ENCODE assay signal across 23 mouse cellular contexts in the genomic region with DNA sequence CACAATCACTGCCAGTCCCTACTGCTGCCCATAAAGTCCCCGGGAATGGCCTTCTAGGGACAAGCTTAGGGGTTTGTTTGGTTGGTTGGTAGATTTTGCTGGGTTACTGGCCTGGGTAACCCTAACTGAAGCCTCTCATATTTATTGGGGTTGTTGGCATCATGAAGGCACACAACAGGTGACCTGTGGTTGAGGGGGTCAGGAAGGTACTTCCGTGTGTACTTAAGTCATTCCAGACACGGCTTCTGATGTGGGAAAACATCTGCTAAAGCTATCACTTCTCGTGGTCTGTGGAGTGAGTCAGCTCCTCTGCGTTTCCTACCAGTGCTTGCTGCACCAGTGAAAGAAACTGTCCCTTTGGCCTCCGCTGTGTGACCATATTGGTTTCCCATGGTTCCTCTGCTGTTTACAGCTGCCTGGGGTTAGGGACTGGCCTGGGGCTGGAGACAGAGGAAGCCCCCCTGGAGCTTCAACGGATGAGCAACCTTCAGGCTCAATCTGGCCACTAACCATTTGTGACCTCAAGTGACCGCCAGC.
A peak's percentile ranks its signal among the peaks of the same experiment; 100 is the strongest.
DNase-seq lines count a peak whose midpoint lies in the region; ATAC-seq lines count a peak whose summit lies in the region.
"Had no signal": no experiment of that assay in that cellular context is flagged by ENCODE, and none has a peak within 500 bp of the region (broad histone marks: within the 10 kb centered on the region; RNA-seq: fewer than 3 reads in every experiment).

No protein-coding gene starts in this region.

- no peak for DNase-seq in heart, embryonic 10.5 days (ENCODE audit: low spot score)
- peak; percentile 32 for DNase-seq in forelimb bud, embryonic 11.5 days (ENCODE audit: low read depth, low spot score)
- no peak for DNase-seq in right cerebral cortex, postnatal 10 days (ENCODE audit: low spot score in 2 of 2)
- no peak for DNase-seq in spleen, adult 18-20 months
- DNase-seq in spleen, postnatal 36 days (ENCODE audit: low spot score in 2 of 2): no peak
- DNase-seq: adrenal gland, adult 2 months; adrenal gland, postnatal 25 days; cerebellum, adult 18-20 months; cerebellum, adult 9-11 months; cerebellum, postnatal 36 days; gastrocnemius, postnatal 10 days; heart, postnatal 10 days; heart, postnatal 4 days; kidney, adult 11 months had no signal

- no peaks in the 10 kb centered on the region for H3K27me3 ChIP-seq in heart, embryonic 10.5 days (ENCODE audit: insufficient read depth, poor library complexity, severe bottlenecking)
- no peaks in the 10 kb centered on the region for H3K27me3 ChIP-seq in heart, embryonic 12.5 days (replicated peaks)
- H3K27me3 ChIP-seq: embryonic facial prominence, embryonic 15.5 days; hindbrain, embryonic 13.5 days had no signal

- H3K36me3 ChIP-seq in heart, embryonic 10.5 days: peaks cover 7% of the 10 kb centered on the region; the same call in 1 of the 2 replicates
- H3K36me3 ChIP-seq in heart, embryonic 12.5 days: peaks cover 2% of the 10 kb centered on the region; the same call in 1 of the 2 replicates
- H3K36me3 ChIP-seq: embryonic facial prominence, embryonic 15.5 days; forebrain, embryonic 10.5 days; hindbrain, embryonic 13.5 days had no signal

- 0 out of 2 replicates have a peak overlapping the region, but pooled peaks have one; percentile 79 for H3K27ac ChIP-seq in heart, embryonic 10.5 days
- no peak overlapping the region for H3K27ac ChIP-seq in heart, embryonic 12.5 days (ENCODE audit: poor library complexity, severe bottlenecking)
- H3K27ac ChIP-seq: embryonic facial prominence, embryonic 15.5 days; forebrain, embryonic 10.5 days; hindbrain, embryonic 13.5 days; hindbrain, postnatal 0 days had no signal

- H3K9ac ChIP-seq in heart, embryonic 12.5 days: no peak overlapping the region
- H3K9ac ChIP-seq: embryonic facial prominence, embryonic 15.5 days; hindbrain, embryonic 13.5 days had no signal

- 74% methylated on average over 8 of the region's 8 CpGs for WGBS in heart, embryonic 10.5 days
- 74% methylated on average over 8 of the region's 8 CpGs for WGBS in heart, embryonic 12.5 days

- no peaks in the 10 kb centered on the region for H3K9me3 ChIP-seq in heart, embryonic 10.5 days
- 0 out of 2 replicates have a peak, but pooled peaks cover 3% of the 10 kb centered on the region for H3K9me3 ChIP-seq in heart, embryonic 12.5 days (replicated peaks)
- H3K9me3 ChIP-seq: embryonic facial prominence, embryonic 15.5 days; forebrain, embryonic 10.5 days; hindbrain, embryonic 13.5 days had no signal

- no peak overlapping the region for H3K4me2 ChIP-seq in heart, embryonic 12.5 days
- H3K4me2 ChIP-seq: embryonic facial prominence, embryonic 15.5 days; hindbrain, embryonic 13.5 days had no signal

- peaks cover 55% of the 10 kb centered on the region for H3K4me1 ChIP-seq in heart, embryonic 10.5 days
- peaks cover 24% of the 10 kb centered on the region for H3K4me1 ChIP-seq in heart, embryonic 12.5 days (replicated peaks)
- H3K4me1 ChIP-seq: hindbrain, embryonic 13.5 days had no signal

- no peak for ATAC-seq in heart, embryonic 12.5 days (ENCODE audit: insufficient number of reproducible peaks, low FRiP score)
- ATAC-seq in megakaryocyte progenitor cell, adult 5-6 weeks (replicated peaks; ENCODE audit: poor library complexity): peak; percentile 48; the same call in 1 of the 2 replicates
- ATAC-seq: forebrain, embryonic 14.5 days; hindbrain, postnatal 0 days; Patski had no signal

- H3K4me3 ChIP-seq in heart, embryonic 10.5 days: no peak overlapping the region
- no peak overlapping the region for H3K4me3 ChIP-seq in heart, embryonic 12.5 days
- H3K4me3 ChIP-seq: embryonic facial prominence, embryonic 15.5 days; erythroblast, embryonic 14.5 days; forebrain, embryonic 10.5 days; hindbrain, embryonic 13.5 days had no signal
